Mouse (Mus musculus): ENCODE data around the gene Ucn3.

The Ucn3 gene

GRCm38 (mm10) chr13:3892601-3893000 lies 52.5 kb downstream of the Ucn3 start:
- DNase-seq (ENCODE audit: low spot score in 2 of 2): no peak

- peak in 1 of 2 experiments; percentile 20 for DNase-seq (ENCODE audit: low spot score in 2 of 2)
Observed at GRCm38 (mm10) chr13:3891479-3892087, 53.6 kb downstream of the Ucn3 start.

All from right cerebral cortex, adult 2 months (tissue).